Mouse (Mus musculus) CH12.LX (cell line): ENCODE measurements around the gene Ano7.

Source experiments
- CHD2 ChIP-seq: IDR thresholded peaks from 2 replicates; pipeline ENCODE4 v1.6.1; 2011; ENCODE audit warnings: low read length, improper control_type of control experiment
- CTCF ChIP-seq, 2 experiments: IDR thresholded peaks in 1 of 2; conservative IDR thresholded peaks in 1 of 2; 2 replicates each; pipeline ENCODE4 v1.5.1; 2011 to 2012; ENCODE audit warnings: low read depth in 2 of 2, low read length in 2 of 2, improper control_type of control experiment in 1 of 2, inconsistent platforms in 1 of 2, mild to moderate bottlenecking in 1 of 2, moderate library complexity in 1 of 2
- EP300 ChIP-seq: IDR thresholded peaks from 2 replicates; pipeline ENCODE4 v1.6.1; 2011; ENCODE audit warnings: low read length, improper control_type of control experiment
- ETS1 ChIP-seq: conservative IDR thresholded peaks from 2 replicates; pipeline ENCODE4 v1.6.1; 2012; ENCODE audit warnings: low read depth, mild to moderate bottlenecking, inconsistent platforms, low read length, improper control_type of control experiment, moderate library complexity
- HCFC1 ChIP-seq: IDR thresholded peaks from 2 replicates; pipeline ENCODE4 v1.6.1; 2012; ENCODE audit warnings: low read depth, mild to moderate bottlenecking, inconsistent platforms, low read length, improper control_type of control experiment
- JUND ChIP-seq: conservative IDR thresholded peaks from 2 replicates; pipeline ENCODE4 v1.6.1; 2011; ENCODE audit warnings: low read depth, low read length, improper control_type of control experiment
- MXI1 ChIP-seq: IDR thresholded peaks from 2 replicates; pipeline ENCODE4 v1.6.1; 2011; ENCODE audit warnings: mild to moderate bottlenecking, low read depth, low read length, improper control_type of control experiment
- NELFE ChIP-seq: IDR thresholded peaks from 2 replicates; pipeline ENCODE4 v1.6.1; 2011; ENCODE audit warnings: low read depth, low read length, improper control_type of control experiment
- NRF1 ChIP-seq: IDR thresholded peaks from 2 replicates; pipeline ENCODE4 v1.6.1; 2014; ENCODE audit warnings: low read depth, mild to moderate bottlenecking, inconsistent platforms, low read length, improper control_type of control experiment, moderate library complexity
- POLR2A ChIP-seq: IDR thresholded peaks from 2 replicates; pipeline ENCODE4 v1.6.1; 2011; ENCODE audit warnings: low read depth, mild to moderate bottlenecking, improper control_type of control experiment, low read length
- SIN3A ChIP-seq: IDR thresholded peaks from 2 replicates; pipeline ENCODE4 v1.6.1; 2012; ENCODE audit warnings: low read length, improper control_type of control experiment, inconsistent platforms
- TCF12 ChIP-seq: IDR thresholded peaks from 2 replicates; pipeline ENCODE4 v1.6.1; 2014; ENCODE audit warnings: low read depth, mild to moderate bottlenecking, inconsistent platforms, low read length, improper control_type of control experiment
- ZC3H11A ChIP-seq: IDR thresholded peaks from 2 replicates; pipeline ENCODE4 v1.6.1; 2012; ENCODE audit warnings: low read depth, mild to moderate bottlenecking, inconsistent platforms, low read length, improper control_type of control experiment
- ZNF384 ChIP-seq: IDR thresholded peaks from 2 replicates; pipeline ENCODE4 v1.6.1; 2012; ENCODE audit warnings: low read depth, low read length, improper control_type of control experiment, inconsistent platforms

DNA sequence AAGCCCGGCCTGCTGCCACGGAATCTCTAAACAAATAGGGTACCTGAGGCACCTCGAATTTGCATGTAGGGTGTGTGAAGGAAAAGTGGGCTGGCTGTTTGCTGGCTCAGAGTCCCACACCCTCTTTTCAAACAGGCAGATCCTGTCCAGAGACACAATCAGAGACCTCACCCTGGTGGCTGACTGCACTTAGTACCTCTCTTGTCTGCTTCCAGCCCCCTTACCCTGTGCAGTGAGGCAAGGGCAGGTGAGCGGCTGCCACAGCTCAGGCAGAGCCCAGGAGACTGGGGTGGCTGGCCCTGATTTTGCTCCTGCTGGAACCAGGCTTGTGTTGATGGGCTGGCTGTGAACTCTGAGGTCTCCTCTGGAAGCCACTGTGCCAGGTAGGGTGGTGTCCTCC lies at the start of gene Ano7:
- no peak for TF ChIP-seq CHD2
- TF ChIP-seq TCF12, result no peak
- no peak for TF ChIP-seq POLR2A
- TF ChIP-seq HCFC1, result no peak
- TF ChIP-seq CTCF (conservative IDR thresholded peaks at IDR 0.05 in 1 of 2, IDR thresholded peaks at IDR 0.05 in 1 of 2; ENCODE audit: low read depth in 2 of 2, low read length in 2 of 2), result no peak
- TF ChIP-seq ETS1, result no peak
- no peak for TF ChIP-seq MXI1
- no peak for TF ChIP-seq NRF1
- TF ChIP-seq JUND, result no peak
- TF ChIP-seq SIN3A, result no peak
- no peak for TF ChIP-seq NELFE
- no peak for TF ChIP-seq ZNF384
- no peak for TF ChIP-seq ZC3H11A
- no peak for TF ChIP-seq EP300
